Mouse (Mus musculus) thymus, adult 2 months (tissue): Measurements from ENCODE around the gene Smarca2.

Experiments used
- CTCF ChIP-seq: fragments of 200-500 bp; IDR thresholded peaks from 2 replicates; pipeline ENCODE4 v1.5.1; 2012; ENCODE audit warnings: mild to moderate bottlenecking, control low read depth, low read length, moderate library complexity, borderline replicate concordance; ENCODE audit not compliant: control insufficient read depth, poor library complexity, insufficient read depth; ENCODE audit errors: extremely low read depth
- POLR2A ChIP-seq: fragments of 200-500 bp; IDR thresholded peaks from 2 replicates; pipeline ENCODE4 v1.6.1; 2012; ENCODE audit warnings: mild to moderate bottlenecking, low read length, control low read depth, moderate library complexity; ENCODE audit not compliant: control insufficient read depth, poor library complexity, insufficient read depth; ENCODE audit errors: extremely low read depth

DNA sequence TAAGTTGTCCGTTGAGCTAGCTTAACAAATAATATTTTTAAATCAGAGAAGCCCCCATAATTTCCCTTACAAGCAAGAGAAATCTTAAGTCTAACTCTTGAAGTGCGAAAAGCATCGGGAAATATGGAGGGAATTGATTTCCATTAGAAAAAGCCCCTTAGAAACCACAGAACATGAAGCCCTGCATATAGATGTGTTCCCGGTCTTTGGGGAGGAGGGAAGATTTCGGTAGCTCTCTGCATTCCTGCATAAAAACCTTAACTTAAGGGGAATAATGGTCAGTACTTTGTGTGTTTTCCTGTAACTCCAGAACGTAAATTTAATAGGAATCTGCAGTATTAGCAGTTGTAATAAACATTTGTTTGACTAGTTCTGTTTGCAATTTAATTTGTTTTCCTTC is 143.8 kb downstream of the Smarca2 start:
- TF ChIP-seq POLR2A (no peak), CTCF (no peak)
